Mouse (Mus musculus) hindbrain, postnatal 0 days (tissue): Measurements from ENCODE around the gene Rab11fip2. TPM values are rescaled to one million over a fixed set of nuclear protein-coding genes. Genes with fewer than 3 reads are reported as not detected.

Experiments
- ATAC-seq: fragments of 200-750 bp; cut with Nextera tagmentation; 2 replicates; pipeline ENCODE4 v1.8.0; 2017; ENCODE audit warnings: mild to moderate bottlenecking, moderate TSS enrichment, moderate library complexity
- DNase-seq: peaks from one replicate; pipeline ENCODE4 v3.0.0-alpha.2; 2015; ENCODE audit warnings: low spot score
- H3K27ac ChIP-seq: fragments of 300-500 bp; sonication (generic); 2 replicates; pipeline ENCODE4 v1.5.1; 2014; ENCODE audit warnings: mild to moderate bottlenecking
- H3K27me3 ChIP-seq: fragments of 300-500 bp; sonication (generic); 2 replicates; pipeline ENCODE4 v1.6.1; 2014; ENCODE audit warnings: low read length, mixed read lengths; ENCODE audit not compliant: insufficient read depth
- H3K36me3 ChIP-seq: fragments of 300-500 bp; sonication (generic); 2 replicates; pipeline ENCODE4 v1.6.1; 2014; ENCODE audit warnings: low read length, mixed read lengths; ENCODE audit not compliant: insufficient read depth
- H3K4me1 ChIP-seq: fragments of 300-500 bp; sonication (generic); 2 replicates; pipeline ENCODE4 v1.6.1; 2014; ENCODE audit warnings: antibody characterized with exemption, low read length, mixed read lengths; ENCODE audit not compliant: insufficient read depth
- H3K4me2 ChIP-seq: fragments of 300-500 bp; sonication (generic); 2 replicates; pipeline ENCODE4 v1.6.1; 2014; ENCODE audit warnings: low read depth, mild to moderate bottlenecking, low read length, moderate library complexity, mixed read lengths
- H3K4me3 ChIP-seq: fragments of 300-500 bp; sonication (generic); 2 replicates; pipeline ENCODE4 v1.5.1; 2014; ENCODE audit warnings: low read length
- H3K9ac ChIP-seq: fragments of 300-500 bp; sonication (generic); replicated peaks from 2 replicates; pipeline ENCODE4 v1.6.1; 2014; ENCODE audit warnings: mild to moderate bottlenecking, low read length, moderate library complexity, mixed read lengths
- H3K9me3 ChIP-seq: fragments of 300-500 bp; sonication (generic); 2 replicates; pipeline ENCODE4 v1.6.1; 2016; ENCODE audit warnings: low read length, mixed read lengths
- CTCF ChIP-seq: IDR thresholded peaks from 2 replicates; pipeline ENCODE4 v1.5.1; 2016; ENCODE audit warnings: antibody characterized with exemption, control low read depth, low read depth
- WGBS: fragments of 180-500 bp; shearing (Covaris S2); extraction: QIAGEN DNeasy Blood & Tissue Kit; methylation state at CpG from one replicate; pipeline ENCODE4 v1.1.7; 2014; 5-methylcytosine and 5-hydroxymethylcytosine counted together
- polyA plus RNA-seq: library from polyadenylated mRNA; unstranded; fragments of >200 nt; fragmentation: Nextera tagmentation; extraction: Ambion mirVana; gene quantifications from 2 replicates; pipeline ENCODE4 v1.2.1, GENCODE M21; 2015
- total RNA-seq: library from RNA; depleted of rRNA; stranded (reverse); fragments of >200 nt; gene quantifications from 2 replicates; pipeline ENCODE4 v1.2.3, GENCODE M21; 2014; rRNA removed

The Rab11fip2 gene
- total RNA-seq (25.5 and 26.7 TPM in 2 replicates), polyA plus RNA-seq (10.1 and 10.4 TPM in 2 replicates)

DNA sequence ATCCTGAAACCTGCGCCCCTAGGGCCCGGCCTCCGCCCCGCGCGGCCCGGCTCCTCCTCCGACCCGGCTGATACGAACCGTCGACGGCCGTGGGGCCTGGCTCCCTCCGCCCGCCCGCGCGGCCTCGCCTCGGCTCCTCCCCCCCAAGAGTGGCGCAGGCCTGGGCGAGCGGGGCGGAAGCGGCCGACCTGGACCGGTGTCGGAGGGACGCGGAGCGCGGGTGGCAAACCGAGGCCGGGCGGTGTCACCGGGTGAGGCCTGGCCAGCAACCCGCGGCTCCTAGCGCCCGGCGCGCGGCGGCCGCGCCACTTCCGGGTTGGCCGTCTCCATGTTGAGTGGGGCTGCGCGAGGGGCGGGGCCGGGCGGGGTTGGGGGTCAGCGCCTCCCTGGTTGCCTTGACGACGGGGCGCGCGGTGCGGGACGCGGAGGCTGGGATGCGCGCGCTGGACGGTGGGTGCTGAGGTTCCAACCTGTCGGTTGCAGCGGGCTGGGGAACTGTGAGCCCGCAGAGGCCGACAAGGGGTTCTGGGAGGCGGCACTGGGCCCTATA lies at the start of gene Rab11fip2:
Gene Rab11fip2, minus strand, starts transcription at position 333 of the 550 bp plus-strand sequence.
- no peaks in the 10 kb centered on the region for H3K9me3 ChIP-seq
- no peaks in the 10 kb centered on the region for H3K27me3 ChIP-seq
- H3K27ac ChIP-seq: peak within 1 kb of the TSS; percentile 93
- TF ChIP-seq CTCF: no peak
- WGBS: under 1% methylated on average over 52 of the region's 72 CpGs
- H3K36me3 ChIP-seq: no peaks in the 10 kb centered on the region
- H3K4me2 ChIP-seq: peak within 1 kb of the TSS; percentile 80
- H3K9ac ChIP-seq: peak within 1 kb of the TSS; percentile 94
- peak within 1 kb of the TSS; percentile 77 for H3K4me3 ChIP-seq
- ATAC-seq: peak; percentile 98
- H3K4me1 ChIP-seq: peaks cover 6% of the 10 kb centered on the region; the same call in 1 of the 2 replicates
- DNase-seq: peak; percentile 93

DNA sequence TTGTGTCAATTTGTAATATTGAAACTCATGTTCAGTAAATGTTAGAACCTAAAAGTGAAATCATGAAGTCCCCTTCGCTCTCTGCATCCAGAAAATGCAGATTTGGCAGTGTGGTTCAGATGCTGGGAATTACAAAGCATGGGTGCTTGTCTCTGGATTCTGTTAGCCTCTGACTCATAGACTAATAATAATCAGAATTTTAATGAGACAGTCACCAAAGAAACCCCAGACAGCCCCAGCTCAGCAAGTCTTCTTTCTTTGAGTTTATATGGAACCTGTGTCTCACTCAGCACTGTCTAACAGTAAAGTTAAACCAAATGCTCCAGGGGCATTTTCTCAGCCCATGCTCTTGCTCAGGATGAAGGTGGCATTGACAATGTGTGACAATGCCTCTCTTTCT lies 38.1 kb upstream of the Rab11fip2 start:
- ATAC-seq (no peak), DNase-seq (no peak)
- TF ChIP-seq CTCF: no peak
- no peak overlapping the region for H3K27ac ChIP-seq
- H3K36me3 ChIP-seq: no peaks in the 10 kb centered on the region
- H3K4me3 ChIP-seq: no peak overlapping the region
- H3K27me3 ChIP-seq: no peaks in the 10 kb centered on the region
- H3K4me1 ChIP-seq: no peaks in the 10 kb centered on the region
- H3K9ac ChIP-seq: no peak overlapping the region
- no peak overlapping the region for H3K4me2 ChIP-seq
- H3K9me3 ChIP-seq: no peaks in the 10 kb centered on the region
- 94% methylated on average over 1 of the region's 1 CpGs for WGBS

DNA sequence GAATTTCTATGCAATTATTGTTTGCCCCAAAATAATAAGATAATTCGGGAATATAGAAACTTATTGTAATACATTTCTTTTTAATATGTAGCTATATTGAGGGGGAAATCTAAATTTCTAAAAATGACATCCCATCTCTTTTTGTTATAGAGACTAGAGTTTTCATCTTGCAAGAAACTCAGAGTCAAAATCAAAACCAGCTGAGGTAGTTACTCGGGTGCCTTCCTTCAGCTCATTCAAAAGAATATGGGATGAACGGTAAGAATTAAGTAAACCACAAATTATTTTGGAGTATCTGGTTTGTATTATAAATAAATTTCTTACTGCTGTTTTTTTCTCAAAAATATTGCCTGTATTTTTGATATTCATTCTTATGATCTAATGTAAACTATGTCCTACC lies 11.5 kb upstream of the Rab11fip2 start:
- H3K4me3 ChIP-seq: no peak overlapping the region
- no peak for ATAC-seq
- WGBS: 84% methylated on average over 3 of the region's 3 CpGs

DNA sequence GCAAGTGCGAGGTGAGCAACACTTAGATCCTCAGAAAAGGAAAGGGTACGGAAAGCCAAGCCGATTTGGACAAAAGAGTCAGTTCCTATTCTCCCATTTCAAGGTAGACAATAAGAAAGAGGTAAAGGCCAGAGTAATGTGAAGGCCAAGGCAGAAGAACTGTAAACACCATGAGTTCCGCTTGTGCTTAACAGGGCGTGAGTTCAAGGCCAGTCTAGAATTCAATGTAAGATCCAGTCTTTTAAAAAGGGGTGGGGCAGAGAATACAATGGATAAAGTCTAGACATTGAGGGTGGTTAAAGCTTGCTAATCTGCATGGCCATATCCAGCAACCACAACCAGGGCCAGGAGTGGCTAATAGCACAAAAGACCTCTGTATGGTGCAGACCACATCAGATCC lies 6.3 kb upstream of the Rab11fip2 start:
- H3K27me3 ChIP-seq: no peaks in the 10 kb centered on the region
- no peak overlapping the region for H3K9ac ChIP-seq
- DNase-seq: no peak
- no peak overlapping the region for H3K27ac ChIP-seq
- no peak overlapping the region for H3K4me2 ChIP-seq
- H3K9me3 ChIP-seq: no peaks in the 10 kb centered on the region
- no peak for TF ChIP-seq CTCF
- ATAC-seq: no peak
- WGBS: 85% methylated on average over 5 of the region's 5 CpGs
- H3K36me3 ChIP-seq: no peaks in the 10 kb centered on the region
- H3K4me1 ChIP-seq: no peaks in the 10 kb centered on the region
- no peak overlapping the region for H3K4me3 ChIP-seq

More for the DNA sequence above, 11.5 kb upstream of the Rab11fip2 start:
- Histone ChIP-seq H3K27me3 (no peaks in the 10 kb centered on the region), H3K9ac (no peak overlapping the region), H3K4me2 (no peak overlapping the region), H3K36me3 (no peaks in the 10 kb centered on the region), H3K4me1 (no peaks in the 10 kb centered on the region), H3K27ac (no peak overlapping the region), H3K9me3 (no peaks in the 10 kb centered on the region)
- DNase-seq: no peak
- no peak for TF ChIP-seq CTCF

DNA sequence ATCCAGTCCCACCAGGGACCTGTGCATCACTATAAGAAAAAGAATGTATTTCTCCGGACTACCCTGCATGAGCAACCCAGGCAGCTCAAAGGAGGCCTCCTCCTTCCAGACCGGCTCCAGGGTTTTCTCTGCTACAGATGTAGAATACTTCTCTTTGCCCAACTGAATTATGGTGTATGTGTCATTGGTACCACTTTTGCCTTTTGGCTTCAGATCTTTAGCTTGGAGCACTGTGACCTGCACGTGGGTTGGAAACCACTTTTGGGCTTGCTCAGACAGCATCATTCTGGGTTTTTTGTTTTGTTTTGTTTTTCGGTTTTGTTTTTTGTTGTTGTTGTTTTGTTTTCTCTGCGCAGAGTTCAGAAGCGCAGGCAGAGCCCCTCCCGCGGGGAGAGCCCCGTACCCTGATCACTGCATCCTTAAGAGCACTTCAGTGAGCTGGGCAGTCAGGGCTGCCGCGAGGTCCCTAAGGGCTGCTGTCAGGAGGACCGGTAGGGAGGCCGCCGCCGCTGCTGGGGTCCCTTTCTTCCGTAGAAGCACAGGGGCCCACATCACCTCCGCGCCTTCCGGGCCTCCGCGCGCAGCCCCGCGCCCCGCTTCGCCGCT lies 635 bp downstream of the Rab11fip2 start:
- Histone ChIP-seq H3K36me3 (no peaks in the 10 kb centered on the region), H3K9me3 (no peaks in the 10 kb centered on the region), H3K4me2 (peak overlapping the region; percentile 80), H3K9ac (peak overlapping the region; percentile 94), H3K4me1 (peaks cover 6% of the 10 kb centered on the region; the same call in 1 of the 2 replicates), H3K27me3 (no peaks in the 10 kb centered on the region), H3K27ac (peak overlapping the region; percentile 93), H3K4me3 (peak overlapping the region; percentile 77)
- TF ChIP-seq CTCF: no peak
- DNase-seq (peak; percentile 36), ATAC-seq (peak; percentile 67)
- 1% methylated on average over 27 of the region's 27 CpGs for WGBS

DNA sequence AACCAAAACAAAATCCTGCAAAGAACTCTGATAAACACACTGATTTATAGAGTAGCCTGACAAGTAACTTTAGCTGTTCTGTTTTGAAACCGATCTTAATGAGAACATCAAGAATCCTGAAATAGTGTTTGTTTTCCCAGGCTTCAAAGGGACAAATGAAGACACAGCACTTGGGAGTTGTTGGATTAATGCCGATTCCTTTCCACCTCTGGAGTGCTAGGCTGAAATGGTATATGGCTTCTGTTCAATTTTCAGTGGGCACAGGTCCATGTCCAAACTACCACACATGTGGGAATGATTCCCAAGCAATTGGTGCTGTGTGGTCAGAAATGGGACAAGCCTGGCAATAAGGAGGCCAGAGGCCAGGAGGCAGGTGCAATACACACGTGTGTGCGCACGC lies 3.7 kb downstream of the Rab11fip2 start:
- Histone ChIP-seq H3K9ac (no peak overlapping the region), H3K9me3 (no peaks in the 10 kb centered on the region), H3K36me3 (no peaks in the 10 kb centered on the region), H3K4me3 (no peak overlapping the region), H3K4me2 (no peak overlapping the region), H3K27ac (no peak overlapping the region), H3K27me3 (no peaks in the 10 kb centered on the region), H3K4me1 (peaks cover 6% of the 10 kb centered on the region; the same call in 1 of the 2 replicates)
- ATAC-seq (no peak), DNase-seq (no peak)
- no peak for TF ChIP-seq CTCF
- WGBS: 65% methylated on average over 5 of the region's 5 CpGs

DNA sequence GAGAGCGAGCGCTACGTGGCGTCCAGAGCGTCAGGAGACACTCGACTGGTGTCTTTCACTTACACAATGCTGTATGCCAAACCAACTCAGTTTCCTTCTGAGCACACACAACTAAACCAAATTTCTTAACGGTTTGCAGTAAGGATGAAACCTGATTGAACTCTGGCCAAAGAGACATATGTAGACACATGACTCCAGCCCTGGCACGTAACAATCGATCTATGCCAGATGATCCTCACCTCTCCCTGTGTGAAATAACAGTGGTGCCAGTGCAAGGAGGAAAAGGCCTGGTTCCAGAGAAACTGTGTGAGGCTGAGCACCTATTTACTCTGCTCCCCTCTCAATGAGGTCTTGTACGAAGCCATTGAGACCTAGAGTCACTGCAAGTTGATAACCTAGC lies 11.4 kb downstream of the Rab11fip2 start:
- TF ChIP-seq CTCF: no peak
- Histone ChIP-seq H3K9ac (no peak overlapping the region), H3K9me3 (no peaks in the 10 kb centered on the region), H3K4me3 (no peak overlapping the region), H3K4me1 (no peaks in the 10 kb centered on the region), H3K27ac (no peak overlapping the region), H3K36me3 (no peaks in the 10 kb centered on the region), H3K27me3 (no peaks in the 10 kb centered on the region), H3K4me2 (no peak overlapping the region)
- ATAC-seq: no peak
- 76% methylated on average over 10 of the region's 10 CpGs for WGBS
- no peak for DNase-seq
